Mouse (Mus musculus): Measurements from ENCODE around the gene Fry. TPM values are rescaled to one million over a fixed set of nuclear protein-coding genes. Genes with fewer than 3 reads are reported as not detected.

The Fry gene
- total RNA-seq, 2 experiments from 2014 or later, result 73.5 to 85.7 TPM

GRCm38 (mm10) chr5:150268261-150268660 is 149.8 kb downstream of the Fry start:
- intact Hi-C loops (cut with DNase I), result no loop called here

DNA sequence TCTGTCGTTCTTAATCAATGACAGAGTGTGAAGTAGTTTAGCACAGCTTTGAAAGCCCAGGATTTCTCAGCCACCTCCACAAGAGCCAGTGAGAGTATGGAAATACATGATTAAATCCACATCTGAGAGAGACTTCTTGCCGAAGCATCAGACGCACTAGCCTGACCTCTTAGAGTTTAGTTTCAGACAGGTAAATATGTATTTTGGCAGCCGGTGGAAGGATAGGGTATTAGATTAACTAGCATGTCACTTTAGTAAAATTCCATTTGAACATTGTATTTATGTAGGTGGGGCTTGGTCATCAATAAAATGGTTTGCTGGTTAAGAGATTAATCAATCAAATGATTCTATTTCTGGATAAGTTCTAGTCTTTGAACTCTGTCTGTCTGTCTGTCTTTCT is 152.0 kb downstream of the Fry start:
- intact Hi-C loops (cut with DNase I), result no loop called here
- TF ChIP-seq CTCF (IDR thresholded peaks at IDR 0.05), result no peak
- no peak overlapping the region for H3K27ac ChIP-seq
- H3K4me3 ChIP-seq, result no peak overlapping the region
- DNase-seq, result no peak

More at GRCm38 (mm10) chr5:150268261-150268660, 149.8 kb downstream of the Fry start:
- H3K4me3 ChIP-seq, result no peak overlapping the region
- H3K27ac ChIP-seq, result no peak overlapping the region
- peak; percentile 22; the same call in 1 of the 2 replicates for TF ChIP-seq CTCF (IDR thresholded peaks at IDR 0.05)
- DNase-seq, result no peak

DNA sequence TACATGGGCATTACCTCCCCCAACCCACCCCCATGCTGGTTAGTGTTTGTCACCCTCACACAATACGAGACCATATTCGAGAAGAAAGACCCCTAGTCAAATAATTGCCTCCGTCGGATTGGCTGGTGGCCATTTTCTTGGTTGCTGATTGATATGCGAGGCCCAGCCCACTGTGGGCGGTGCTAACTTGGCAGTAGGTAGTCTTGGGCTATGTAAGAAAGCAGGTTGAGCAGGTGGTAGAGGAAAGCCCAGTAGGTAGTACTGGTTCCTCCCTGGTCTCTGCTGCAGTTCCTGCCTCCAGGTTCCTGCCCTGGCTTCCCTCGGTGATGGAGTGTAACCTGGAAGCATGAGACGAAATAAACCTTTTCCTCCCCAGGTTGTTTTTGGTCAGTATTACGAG is 153.7 kb downstream of the Fry start:
- intact Hi-C loops (cut with DNase I), result no loop called here
- Histone ChIP-seq H3K4me3 (no peak overlapping the region), H3K27ac (no peak overlapping the region)
- no peak for DNase-seq
- TF ChIP-seq CTCF (IDR thresholded peaks at IDR 0.05), result no peak

DNA sequence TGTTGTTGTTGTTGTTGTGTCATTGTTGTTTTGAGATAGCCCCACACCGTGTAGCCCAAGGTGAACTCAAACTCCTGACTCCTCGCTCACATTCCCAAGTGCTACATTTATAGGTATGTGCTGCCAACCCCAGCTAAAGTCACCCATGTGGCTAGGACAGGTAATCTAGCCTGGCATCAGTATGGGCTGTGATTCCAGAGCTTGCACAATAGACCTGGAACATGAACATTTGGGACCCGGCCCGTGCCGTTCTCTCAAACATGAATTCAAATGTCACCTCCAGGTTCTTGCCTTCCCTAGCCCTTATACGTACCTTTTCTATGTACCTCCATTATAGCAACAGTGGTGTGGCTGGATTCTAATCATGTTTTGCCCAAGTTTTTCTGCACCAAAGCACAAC is 156.9 kb downstream of the Fry start:
- Histone ChIP-seq H3K4me3 (no peak overlapping the region), H3K27ac (no peak overlapping the region)
- intact Hi-C loops (cut with DNase I), result no loop called here
- DNase-seq, result no peak
- no peak for TF ChIP-seq CTCF (IDR thresholded peaks at IDR 0.05)

DNA sequence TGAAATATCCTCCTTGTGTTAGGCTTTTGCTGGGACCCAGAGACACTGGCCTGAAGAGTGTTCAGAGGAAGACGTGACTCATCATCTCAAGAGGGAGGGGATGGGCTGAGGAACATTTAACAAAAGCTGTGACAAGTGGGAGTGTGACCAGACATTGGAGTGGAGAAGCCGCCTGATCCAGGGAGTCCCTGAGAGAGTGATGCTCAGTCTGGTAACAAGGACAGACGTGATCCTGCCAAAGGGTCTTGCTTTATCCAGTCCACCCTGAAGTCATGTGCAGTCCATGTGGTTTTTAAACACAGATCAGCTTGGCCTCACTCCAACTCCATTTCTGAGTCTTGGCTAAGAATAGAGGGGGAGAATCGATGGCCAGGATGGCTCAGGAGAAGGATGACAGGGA is 158.2 kb downstream of the Fry start:
- no peak overlapping the region for H3K4me3 ChIP-seq
- peak overlapping the region; percentile 54; the same call in 1 of the 2 replicates for H3K27ac ChIP-seq
- intact Hi-C loops (cut with DNase I), result no loop called here
- DNase-seq, result no peak
- no peak for TF ChIP-seq CTCF (IDR thresholded peaks at IDR 0.05)

DNA sequence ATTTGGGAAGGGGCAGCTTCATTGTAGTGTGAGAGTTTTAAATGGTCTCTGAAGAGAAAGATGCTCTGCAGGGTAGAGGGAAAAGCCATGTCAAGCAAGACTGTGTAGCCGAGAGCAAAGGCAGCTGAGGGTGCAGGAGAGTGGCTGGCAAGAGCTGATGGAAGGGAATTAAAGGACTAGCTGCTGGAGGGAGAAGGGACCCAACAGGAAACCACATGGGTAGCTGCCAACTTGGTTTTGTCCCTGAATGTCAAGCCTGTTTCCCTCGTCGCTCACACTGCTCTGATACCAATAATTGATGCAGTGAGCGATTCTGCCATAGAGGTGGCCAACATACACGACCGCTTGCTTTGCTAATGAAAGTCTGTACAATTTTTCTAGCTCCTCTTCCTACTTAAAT is 160.9 kb downstream of the Fry start:
- TF ChIP-seq CTCF (IDR thresholded peaks at IDR 0.05), result no peak
- intact Hi-C loops (cut with DNase I), result no loop called here

DNA sequence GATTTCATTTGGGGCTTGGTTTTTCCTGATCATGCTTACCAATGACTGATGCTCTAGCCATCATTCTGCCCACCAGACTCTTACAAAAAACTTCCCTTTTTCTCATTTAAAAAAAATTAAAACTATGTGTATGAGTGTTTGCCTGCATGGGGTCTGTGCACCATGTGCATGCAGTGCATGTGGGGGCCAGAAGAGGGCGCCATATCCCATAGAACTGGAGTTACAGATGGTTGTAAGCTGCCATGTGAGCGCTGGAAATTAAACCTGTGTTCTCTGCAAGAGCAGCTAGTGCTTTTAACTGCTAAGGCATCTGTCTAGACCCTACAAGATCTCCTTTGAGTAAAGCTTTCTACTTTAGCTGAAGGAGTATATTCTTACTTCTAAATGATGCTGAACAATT is 162.6 kb downstream of the Fry start:
- DNase-seq, result no peak
- peak; percentile 53 for TF ChIP-seq CTCF (IDR thresholded peaks at IDR 0.05)
- Histone ChIP-seq H3K27ac (no peak overlapping the region), H3K4me3 (no peak overlapping the region)
- intact Hi-C loops (cut with DNase I), result no loop called here

More for the DNA sequence above, 160.9 kb downstream of the Fry start:
- no peak overlapping the region for H3K4me3 ChIP-seq
- no peak overlapping the region for H3K27ac ChIP-seq
- DNase-seq, result no peak

DNA sequence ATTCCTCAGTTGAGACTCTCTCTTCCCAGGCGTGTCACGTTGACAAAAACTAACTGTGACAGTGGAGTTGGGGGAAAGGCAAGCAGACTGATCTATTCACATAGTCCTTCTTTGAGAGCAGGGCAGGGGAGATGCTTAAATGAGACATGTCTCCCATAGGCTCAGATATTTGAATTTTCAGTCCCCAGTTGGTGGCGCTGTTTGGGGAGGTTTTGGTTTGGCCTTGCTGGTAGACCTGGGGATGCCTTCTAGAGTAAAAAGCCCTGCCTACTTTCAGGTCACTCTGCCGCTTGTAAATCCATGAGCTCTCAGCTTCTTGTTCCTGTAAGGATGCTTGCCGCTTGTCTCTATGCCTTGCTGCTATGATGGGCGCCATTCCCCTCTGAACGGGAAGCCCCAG is 163.6 kb downstream of the Fry start:
- intact Hi-C loops (cut with DNase I), result no loop called here
- no peak for TF ChIP-seq CTCF (IDR thresholded peaks at IDR 0.05)
- DNase-seq, result no peak
- Histone ChIP-seq H3K27ac (no peak overlapping the region), H3K4me3 (no peak overlapping the region)

DNA sequence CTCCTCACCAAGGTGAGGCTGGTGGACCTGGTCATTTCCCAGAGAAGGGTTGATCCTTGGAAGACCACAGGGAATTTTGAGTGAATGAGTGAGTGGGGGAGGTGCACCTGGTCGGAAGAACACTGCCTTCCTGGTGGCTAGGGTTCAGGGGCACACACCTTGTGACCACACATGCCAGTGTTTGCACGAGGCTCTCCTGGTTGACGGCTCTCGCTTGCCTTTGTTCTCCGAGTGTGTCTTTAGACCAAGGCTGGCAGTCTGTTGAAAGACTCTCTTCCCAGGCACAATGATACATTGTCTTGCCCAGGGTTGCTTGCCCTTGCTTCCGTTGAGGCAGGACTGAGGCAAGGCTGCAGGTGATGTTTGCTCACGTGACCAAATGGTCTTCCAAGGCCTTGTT is 169.5 kb downstream of the Fry start:
- no peak for DNase-seq
- H3K4me3 ChIP-seq, result no peak overlapping the region
- intact Hi-C loops (cut with DNase I), result no loop called here
- TF ChIP-seq CTCF (IDR thresholded peaks at IDR 0.05), result no peak
- H3K27ac ChIP-seq, result no peak overlapping the region

GRCm38 (mm10) chr5:150289611-150290010 is 171.2 kb downstream of the Fry start:
- intact Hi-C loops (cut with DNase I), result no loop called here
- TF ChIP-seq CTCF (IDR thresholded peaks at IDR 0.05), result peak; percentile 55
- Histone ChIP-seq H3K4me3 (no peak overlapping the region), H3K27ac (no peak overlapping the region)
- DNase-seq, result no peak

- TF ChIP-seq CTCF (IDR thresholded peaks at IDR 0.05), result no peak
- intact Hi-C loops (cut with DNase I), result no loop called here
- no peak overlapping the region for H3K4me3 ChIP-seq
- no peak overlapping the region; the same call in 1 of the 2 replicates for H3K27ac ChIP-seq
- DNase-seq, result no peak
Observed at GRCm38 (mm10) chr5:150290494-150291199, 172.2 kb downstream of the Fry start.

- Histone ChIP-seq H3K4me3 (no peak overlapping the region), H3K27ac (no peak overlapping the region)
- no peak for DNase-seq
- intact Hi-C loops (cut with DNase I), result no loop called here
- no peak for TF ChIP-seq CTCF (IDR thresholded peaks at IDR 0.05)
Observed at GRCm38 (mm10) chr5:150291216-150291615, 172.8 kb downstream of the Fry start.

- Histone ChIP-seq H3K4me3 (no peak overlapping the region), H3K27ac (no peak overlapping the region)
- TF ChIP-seq CTCF (IDR thresholded peaks at IDR 0.05), result no peak
- intact Hi-C loops (cut with DNase I), result no loop called here
- DNase-seq, result no peak
Observed at GRCm38 (mm10) chr5:150292186-150292585, 173.7 kb downstream of the Fry start.

DNA sequence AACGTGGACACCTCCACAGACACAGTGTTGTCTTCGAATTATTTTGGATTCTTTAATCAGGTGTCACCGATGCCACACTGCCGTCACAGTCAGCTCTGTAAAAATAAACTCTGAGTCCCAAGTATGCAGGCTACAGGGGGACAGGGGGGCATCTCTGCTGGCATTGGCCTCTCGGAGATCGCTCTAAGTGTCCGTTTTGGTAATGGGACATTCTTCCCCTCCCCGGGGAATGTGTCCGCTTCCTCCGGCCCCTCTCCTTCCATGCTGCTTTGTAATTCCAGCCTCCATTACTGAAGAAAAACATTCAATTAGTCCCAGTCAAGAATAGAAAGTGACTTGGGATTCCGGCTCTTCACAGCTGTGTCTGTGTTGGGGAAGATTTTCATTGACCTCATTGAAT is 175.9 kb downstream of the Fry start:
- DNase-seq, result peak; percentile 36
- intact Hi-C loops (cut with DNase I), result loop anchor here (2.0 kb wide), 1 partner anchor 42 kb away; no protein-coding TSS in a partner anchor
- TF ChIP-seq CTCF (IDR thresholded peaks at IDR 0.05), result no peak
- Histone ChIP-seq H3K27ac (peak overlapping the region; percentile 95), H3K4me3 (peak overlapping the region; percentile 75)
